Mouse (Mus musculus) spleen, adult 2 months (tissue): ENCODE data around the gene Fat3.

Experiments
- CTCF ChIP-seq: fragments of 200-500 bp; IDR thresholded peaks from 2 replicates; pipeline ENCODE4 v1.5.1; 2011; ENCODE audit warnings: mild to moderate bottlenecking, inconsistent platforms; ENCODE audit not compliant: insufficient read depth, insufficient read length, insufficient replicate concordance; ENCODE audit errors: extremely low read depth
- POLR2A ChIP-seq: fragments of 200-500 bp; IDR thresholded peaks from 2 replicates; pipeline ENCODE4 v1.6.1; 2011; ENCODE audit warnings: low read depth, low read length, inconsistent platforms

DNA sequence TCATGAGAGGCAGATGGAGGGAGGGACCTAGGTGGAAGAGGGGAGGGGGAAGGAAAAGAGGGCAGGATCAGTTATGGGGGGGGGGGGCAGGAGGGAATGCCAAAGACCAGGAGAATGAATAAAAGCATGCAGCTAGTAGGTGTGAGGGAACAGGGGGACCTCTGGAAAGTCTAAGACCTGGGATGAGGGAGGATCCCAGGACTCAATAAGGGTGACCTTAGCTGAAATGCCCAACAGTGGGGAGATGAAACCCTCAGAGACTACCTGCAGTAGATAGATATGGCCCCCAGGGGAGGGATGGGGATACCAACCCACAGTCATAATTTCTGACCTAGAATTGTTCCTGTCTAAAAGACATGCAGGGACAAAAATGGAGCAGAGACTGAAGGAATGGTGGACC, 620.3 kb downstream of the Fat3 start:
- TF ChIP-seq CTCF (no peak), POLR2A (no peak)
